8 mouse cellular contexts compared by ENCODE assay signal in genomic region chr4:43381408-43382154, GRCm38 (mm10). TPM values are rescaled to one million over a fixed set of nuclear protein-coding genes. Genes with fewer than 3 reads are reported as not detected.
DNase-seq lines count a peak whose midpoint lies in the region; ATAC-seq lines count a peak whose summit lies in the region.

TSS of gene Rusc2 (plus strand) at chr4:43381979.

- H3K9ac ChIP-seq in intestine, embryonic 14.5 days (ENCODE audit: low read length): peak within 1 kb of the TSS; percentile 79

- peak within 1 kb of the TSS; percentile 68 for H3K4me3 ChIP-seq in intestine, embryonic 14.5 days (ENCODE audit: low read depth, low read length)
- H3K4me3 ChIP-seq in megakaryocyte, embryonic 14.5 days (replicated peaks): peak within 1 kb of the TSS; percentile 95

- ATAC-seq in intestine, embryonic 14.5 days (replicated peaks; ENCODE audit: low FRiP score, low TSS enrichment, low read depth): peak; percentile 94

- peaks cover 10% of the 10 kb centered on the region; the same call in 1 of the 2 replicates for H3K4me1 ChIP-seq in intestine, embryonic 14.5 days (replicated peaks; ENCODE audit: control insufficient read depth, insufficient read depth, low read length)
- peaks cover 38% of the 10 kb centered on the region for H3K4me1 ChIP-seq in megakaryocyte, embryonic 14.5 days

- no peak within 1 kb of the TSS for H3K27ac ChIP-seq in intestine, embryonic 14.5 days (ENCODE audit: low read depth)

- intact Hi-C loops in left cerebral cortex, postnatal 10 days (cut with DNase I): loop anchor here (5.0 kb wide), 1 partner anchor 41 kb away; no protein-coding TSS in a partner anchor

- WGBS in intestine, embryonic 14.5 days: 1% methylated on average over 63 of the region's 63 CpGs

- no peaks in the 10 kb centered on the region for H3K27me3 ChIP-seq in intestine, embryonic 14.5 days (replicated peaks; ENCODE audit: control insufficient read depth, insufficient read depth, low read length)
- H3K27me3 ChIP-seq in megakaryocyte, embryonic 14.5 days (replicated peaks): peaks cover 28% of the 10 kb centered on the region

- no peaks in the 10 kb centered on the region for H3K9me3 ChIP-seq in intestine, embryonic 14.5 days (ENCODE audit: control insufficient read depth, low read length)
- H3K9me3 ChIP-seq in megakaryocyte, embryonic 14.5 days: no peaks in the 10 kb centered on the region

- DNase-seq in adrenal gland, adult (ENCODE audit: inconsistent age in 2 of 2, low spot score in 1 of 2): peak; percentile 94 to 96
- DNase-seq in embryo, embryonic 10 days (ENCODE audit: low spot score): peak; percentile 83
- DNase-seq in gastrocnemius, postnatal 25 days: peak; percentile 91
- DNase-seq in intestine, embryonic 14.5 days (ENCODE audit: low spot score): peak; percentile 92
- peak; percentile 90 to 95 for DNase-seq in left cerebral cortex, postnatal 10 days (ENCODE audit: extremely low spot score in 1 of 2, low spot score in 2 of 2)
- DNase-seq in right cerebral cortex, postnatal 10 days (ENCODE audit: low spot score in 2 of 2): peak; percentile 94 to 95
- DNase-seq in urinary bladder, postnatal 36 days (ENCODE audit: low spot score in 2 of 2): peak; percentile 80 to 90

- no peaks in the 10 kb centered on the region for H3K36me3 ChIP-seq in intestine, embryonic 14.5 days (ENCODE audit: control insufficient read depth, insufficient read depth, low read length)
- H3K36me3 ChIP-seq in megakaryocyte, embryonic 14.5 days (replicated peaks; ENCODE audit: low read length): no peaks in the 10 kb centered on the region

- peak within 1 kb of the TSS; percentile 84 for H3K4me2 ChIP-seq in intestine, embryonic 14.5 days (ENCODE audit: low read length)

RNA-seq across cellular contexts. Expression of gene Rusc2, which starts in this region (rescaled TPM):
- 10 to 100 TPM; 22.1 to 24.2 TPM for total RNA-seq in gastrocnemius, postnatal 25 days (2021)
- 11.2 and 11.7 TPM in 2 replicates for polyA plus RNA-seq in intestine, embryonic 14.5 days (2014; fragmentation: Nextera tagmentation; extraction: Ambion mirVana)
- 100 to 1,000 TPM; 151 to 154 TPM for total RNA-seq in left cerebral cortex, postnatal 10 days (2021)
- 11.5 and 32.0 TPM in 2 replicates for polyA plus RNA-seq in megakaryocyte, embryonic 14.5 days (2012; ENCODE audit: insufficient read depth, low replicate concordance)

Comparison
In these comparisons a context has a peak if more than half of its experiments do, and no peak if none do; other contexts are left out.
1. RNA of gene Rusc2 (total RNA-seq): 151 to 154 TPM in left cerebral cortex, postnatal 10 days; 22.1 to 24.2 TPM in gastrocnemius, postnatal 25 days; every median in the first group is over 4 times any median in the second.
2. Peak in every context shown above with its lines, with median percentiles within 50 percentile points of each other: DNase-seq.